Mouse (Mus musculus): ENCODE results near the gene Fbn1. TPM values are rescaled to one million over a fixed set of nuclear protein-coding genes. Genes with fewer than 3 reads are reported as not detected.

Fbn1 gene
- total and polyA plus RNA-seq, 3 experiments, result 0.04 to 0.17 (median 0.09) TPM

DNA sequence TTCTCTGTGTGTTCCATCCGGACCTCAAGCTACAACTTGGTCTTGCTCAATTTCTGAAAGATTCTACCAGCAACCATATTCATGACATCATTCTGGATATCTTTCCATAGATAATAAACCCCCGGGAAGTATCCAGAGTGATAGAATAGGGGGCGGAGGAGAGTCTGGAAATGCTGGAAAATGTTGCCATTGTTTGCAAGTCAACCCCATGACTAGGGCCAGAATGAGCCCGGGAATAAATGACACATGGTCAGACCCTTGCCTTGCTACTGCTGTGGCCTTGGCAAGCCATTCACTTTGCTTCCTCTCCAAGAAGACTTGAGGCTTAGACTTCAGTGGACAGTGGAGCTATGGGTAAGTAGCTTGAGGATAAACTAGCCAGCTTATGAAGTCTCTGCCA, 4.1 kb upstream of the Fbn1 start:
- no peaks in the 10 kb centered on the region for H3K9me3 ChIP-seq (replicated peaks; ENCODE audit: low read length)

GRCm38 (mm10) chr2:125510752-125511151, 3.0 kb upstream of the Fbn1 start:
- Histone ChIP-seq H3K4me3 (replicated peaks in 1 of 3; ENCODE audit: low read depth in 2 of 3, low read length in 2 of 3, poor library complexity in 1 of 3) (no peak overlapping the region), H3K27me3 (replicated peaks) (no peaks in the 10 kb centered on the region), H3K9me3 (replicated peaks; ENCODE audit: low read length) (peaks cover 6% of the 10 kb centered on the region), H3K27ac (ENCODE audit: insufficient read depth, low read depth) (no peak overlapping the region), H3K79me2 (replicated peaks; ENCODE audit: control insufficient read depth, extremely low read depth, insufficient read depth, poor library complexity, severe bottlenecking) (no peaks in the 10 kb centered on the region), H3K9ac (ENCODE audit: insufficient read depth, low read depth) (no peak overlapping the region), H3K4me2 (ENCODE audit: insufficient read depth, low read depth, poor library complexity, severe bottlenecking) (no peak overlapping the region), H3K36me3 (replicated peaks in 1 of 2; ENCODE audit: control insufficient read depth in 1 of 2, insufficient read depth in 1 of 2, low read length in 1 of 2) (no peaks in the 10 kb centered on the region), H3K4me1 (ENCODE audit: control insufficient read depth in 1 of 2, insufficient read depth in 2 of 2) (no peaks in the 10 kb centered on the region)
- DNase-seq (ENCODE audit: extremely low read depth), result no peak
- dilution Hi-C loops (cut with MboI; ENCODE audit: extremely low pct_ligation_motif_present, extremely low pct_unique_long_range_greater_than_20kb, low sequenced_read_pairs) (no loop called here), in situ Hi-C loops (cut with MboI; ENCODE audit: low pct_ligation_motif_present, low pct_unique_long_range_greater_than_20kb, low sequenced_read_pairs) (no loop called here)
- TF ChIP-seq USF2 (conservative IDR thresholded peaks at IDR 0.05; ENCODE audit: low read depth, low read length) (no peak), MAZ (IDR thresholded peaks at IDR 0.05; ENCODE audit: low read depth, low read length) (no peak), NRF1 (IDR thresholded peaks at IDR 0.05; ENCODE audit: low read depth, low read length) (no peak), HCFC1 (IDR thresholded peaks at IDR 0.05; ENCODE audit: low read depth, low read length) (no peak), TBP (conservative IDR thresholded peaks at IDR 0.05; ENCODE audit: low read depth, low read length) (no peak), RCOR1 (conservative IDR thresholded peaks at IDR 0.05; ENCODE audit: low read depth, low read length) (no peak), POLR2A (IDR thresholded peaks at IDR 0.05; ENCODE audit: low read depth, low read length) (no peak), MYC (IDR thresholded peaks at IDR 0.05; ENCODE audit: low read depth, low read length) (no peak), ELF1 (IDR thresholded peaks at IDR 0.05; ENCODE audit: low read depth, low read length) (no peak), JUND (conservative IDR thresholded peaks at IDR 0.05; ENCODE audit: low read depth, low read length) (no peak), MXI1 (IDR thresholded peaks at IDR 0.05; ENCODE audit: low read depth, low read length) (no peak), RAD21 (IDR thresholded peaks at IDR 0.05; ENCODE audit: low read depth, low read length) (no peak), ZKSCAN1 (IDR thresholded peaks at IDR 0.05; ENCODE audit: borderline replicate concordance, low read depth, low read length) (no peak), ETS1 (conservative IDR thresholded peaks at IDR 0.05; ENCODE audit: low read depth, low read length) (no peak)

More for the DNA sequence above, 4.1 kb upstream of the Fbn1 start:
- no peaks in the 10 kb centered on the region for H3K4me1 ChIP-seq (ENCODE audit: control insufficient read depth in 1 of 2, insufficient read depth in 2 of 2)
- H3K9ac ChIP-seq (ENCODE audit: insufficient read depth, low read depth), result no peak overlapping the region
- no peaks in the 10 kb centered on the region for H3K79me2 ChIP-seq (replicated peaks; ENCODE audit: control insufficient read depth, extremely low read depth, insufficient read depth, poor library complexity, severe bottlenecking)
- no peaks in the 10 kb centered on the region for H3K27me3 ChIP-seq (replicated peaks)
- in situ Hi-C loops (cut with MboI; ENCODE audit: low pct_ligation_motif_present, low pct_unique_long_range_greater_than_20kb, low sequenced_read_pairs) (no loop called here), dilution Hi-C loops (cut with MboI; ENCODE audit: extremely low pct_ligation_motif_present, extremely low pct_unique_long_range_greater_than_20kb, low sequenced_read_pairs) (no loop called here)
- H3K4me3 ChIP-seq (replicated peaks in 1 of 3; ENCODE audit: low read depth in 2 of 3, low read length in 2 of 3, poor library complexity in 1 of 3), result no peak overlapping the region
- no peak overlapping the region for H3K27ac ChIP-seq (ENCODE audit: insufficient read depth, low read depth)
- H3K36me3 ChIP-seq (replicated peaks in 1 of 2; ENCODE audit: control insufficient read depth in 1 of 2, insufficient read depth in 1 of 2, low read length in 1 of 2), result no peaks in the 10 kb centered on the region
- DNase-seq (ENCODE audit: extremely low read depth), result no peak
- no peak overlapping the region for H3K4me2 ChIP-seq (ENCODE audit: insufficient read depth, low read depth, poor library complexity, severe bottlenecking)
- TF ChIP-seq HCFC1 (IDR thresholded peaks at IDR 0.05; ENCODE audit: low read depth, low read length) (no peak), ETS1 (conservative IDR thresholded peaks at IDR 0.05; ENCODE audit: low read depth, low read length) (no peak), E2F4 (IDR thresholded peaks at IDR 0.05; ENCODE audit: insufficient replicate concordance, low read depth, low read length) (no peak), ELF1 (IDR thresholded peaks at IDR 0.05; ENCODE audit: low read depth, low read length) (no peak), USF2 (conservative IDR thresholded peaks at IDR 0.05; ENCODE audit: low read depth, low read length) (no peak), RCOR1 (conservative IDR thresholded peaks at IDR 0.05; ENCODE audit: low read depth, low read length) (no peak), JUN (IDR thresholded peaks at IDR 0.05; ENCODE audit: insufficient read depth, low read depth, low read length) (no peak)
